Mouse (Mus musculus): Measurements from ENCODE around the gene Klf3. TPM values are rescaled to one million over a fixed set of nuclear protein-coding genes. Genes with fewer than 3 reads are reported as not detected.
A peak's percentile ranks its signal among the peaks of the same experiment; 100 is the strongest.

Gene Klf3
- total RNA-seq, 2 experiments from 2014 or later: 12.7 to 22.1 TPM

DNA sequence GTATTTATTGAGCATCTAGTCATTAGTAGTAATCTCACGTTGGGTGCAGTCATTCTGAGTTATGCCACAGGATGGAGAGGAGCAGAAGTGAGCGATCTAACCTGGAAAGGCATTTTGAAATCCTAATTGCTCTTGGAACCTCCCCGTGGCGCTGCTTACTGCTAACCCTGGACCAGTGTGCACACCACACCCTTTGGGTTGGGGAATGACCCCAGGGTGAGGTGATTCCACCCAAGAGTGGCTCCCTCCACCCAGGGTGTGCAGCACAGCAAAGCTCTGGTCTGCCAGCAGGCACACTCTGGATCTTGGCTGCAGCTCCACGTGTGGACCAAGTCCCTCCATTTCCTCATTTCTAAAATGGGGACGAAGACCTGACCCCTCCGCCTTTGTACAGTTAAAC, 6.1 kb downstream of the Klf3 start:
- DNase-seq (ENCODE audit: low spot score): peak; percentile 66

DNA sequence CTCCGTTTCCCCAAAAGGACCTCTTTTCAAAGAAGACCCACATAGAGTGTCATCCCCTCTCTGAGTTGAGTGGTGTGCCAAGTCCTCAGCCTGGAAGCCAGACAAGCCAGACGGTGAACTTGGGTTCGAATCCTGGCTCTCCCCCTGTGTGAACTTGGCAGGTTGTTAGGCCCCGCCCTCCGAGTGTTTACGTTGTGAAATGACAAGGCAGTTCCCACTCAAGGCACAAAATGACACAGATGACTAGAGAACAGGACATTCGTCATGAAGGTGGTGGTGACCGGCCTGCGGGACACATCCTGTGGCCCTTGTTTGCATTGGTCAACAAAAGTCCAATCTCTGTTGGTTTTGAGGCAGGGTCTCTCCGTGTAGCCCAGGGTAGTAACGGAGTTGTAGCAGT, 6.7 kb downstream of the Klf3 start:
- DNase-seq (ENCODE audit: low spot score): no peak

DNA sequence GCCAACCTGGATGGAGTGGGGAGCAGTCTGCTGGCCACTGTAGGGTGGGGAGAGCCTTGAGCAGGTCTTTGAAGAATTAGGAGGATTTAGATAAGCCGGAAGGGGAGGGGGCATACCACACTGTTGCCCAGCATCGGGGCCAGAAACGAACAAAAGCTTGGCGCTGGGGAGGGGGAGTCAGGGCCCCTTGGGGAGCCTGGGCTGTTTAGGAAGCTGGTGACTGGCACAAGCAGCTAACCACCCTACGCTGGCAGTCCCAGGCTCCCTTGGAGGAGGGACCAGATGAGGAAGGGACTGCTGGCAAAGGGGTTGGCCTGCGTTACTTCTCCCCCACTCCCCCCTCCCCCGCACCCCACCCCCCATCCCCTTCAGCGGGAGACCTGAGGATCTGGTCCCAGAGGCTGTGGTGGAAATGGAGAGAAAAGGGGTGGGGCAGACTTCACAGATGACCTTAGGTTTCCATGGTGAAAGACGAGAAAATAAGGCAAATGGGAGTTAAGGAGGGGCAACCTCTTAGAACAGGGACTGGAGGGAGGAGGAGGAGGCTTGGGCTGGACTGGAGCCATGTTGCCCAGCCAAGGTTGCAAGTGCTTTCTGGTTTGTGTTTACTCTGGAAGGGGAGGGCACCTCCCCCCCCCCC, 7.8 kb downstream of the Klf3 start:
- no peak for DNase-seq (ENCODE audit: low spot score)

DNA sequence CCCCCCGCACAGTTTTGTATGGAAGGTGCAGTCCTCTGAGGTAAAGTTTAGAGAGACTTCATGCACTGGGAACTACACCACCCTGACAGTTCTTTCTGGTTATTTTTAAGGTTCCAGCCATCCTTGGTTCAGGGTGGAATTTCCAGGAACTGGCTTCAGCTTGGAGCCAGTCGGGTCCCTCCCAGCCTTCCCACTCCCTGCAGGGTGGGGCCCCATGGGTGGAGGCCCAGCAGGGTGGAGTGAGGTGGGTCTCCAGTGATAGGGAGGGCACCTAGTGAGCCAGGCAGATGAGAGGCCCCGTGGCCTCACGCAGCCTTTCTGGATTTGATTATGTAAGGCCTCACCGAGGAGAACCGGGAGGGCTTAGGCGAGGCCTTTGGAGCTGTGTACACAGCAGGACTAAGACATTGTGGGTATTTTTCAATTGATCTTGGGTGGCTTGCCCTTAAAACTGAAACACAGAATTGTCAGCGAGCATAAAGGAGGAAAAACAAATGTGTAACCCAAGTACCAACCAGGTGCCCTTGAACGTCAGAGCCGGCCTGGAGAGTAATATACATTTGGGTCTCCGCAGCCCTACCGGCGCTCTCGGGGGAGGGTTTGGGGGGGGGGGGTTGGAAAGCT, 8.4 kb downstream of the Klf3 start:
- peak; percentile 67 for DNase-seq (ENCODE audit: low spot score)

DNA sequence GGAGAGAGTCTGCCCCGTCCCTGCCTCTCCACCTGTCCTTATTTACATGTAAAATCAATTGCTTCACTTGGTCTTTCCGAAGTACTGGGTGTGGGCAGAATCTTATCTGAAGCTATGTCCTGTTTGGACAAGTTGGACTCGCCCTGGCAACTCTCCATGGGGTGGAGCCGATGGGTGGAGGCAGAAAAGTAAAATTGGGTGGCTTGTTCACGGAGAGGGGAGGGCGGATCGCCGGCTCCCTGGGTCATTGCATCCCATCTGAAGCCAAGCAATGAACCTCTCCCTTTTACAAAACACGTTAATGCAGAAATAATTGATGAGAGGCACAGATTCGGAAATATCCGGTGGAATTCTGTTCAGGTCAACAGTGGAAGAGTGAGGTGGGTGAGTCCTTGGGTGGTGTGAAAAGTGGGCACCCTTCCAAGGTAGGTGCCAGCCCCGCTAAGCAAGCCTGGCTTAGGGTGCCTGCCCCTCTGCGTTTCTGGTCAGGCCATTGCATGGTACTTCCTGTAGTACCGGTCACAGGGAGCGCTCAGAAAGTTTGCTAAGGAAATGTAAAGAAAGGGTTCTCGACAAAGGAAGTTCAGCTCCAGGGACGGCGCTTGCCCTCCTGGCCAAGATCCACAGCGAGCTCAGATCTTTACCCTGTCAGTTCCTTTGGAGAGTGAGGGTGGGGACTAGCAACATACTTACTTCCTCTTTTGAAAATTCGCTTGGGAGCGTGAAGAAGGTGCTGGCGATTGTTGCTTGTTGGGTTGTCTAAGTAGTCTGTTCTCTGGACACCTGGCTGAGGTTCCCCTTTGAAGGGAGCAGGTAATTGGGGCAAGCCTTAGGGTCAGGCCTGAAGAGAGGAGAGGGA, 9.2 kb downstream of the Klf3 start:
- peak; percentile 88 for DNase-seq (ENCODE audit: low spot score)

DNA sequence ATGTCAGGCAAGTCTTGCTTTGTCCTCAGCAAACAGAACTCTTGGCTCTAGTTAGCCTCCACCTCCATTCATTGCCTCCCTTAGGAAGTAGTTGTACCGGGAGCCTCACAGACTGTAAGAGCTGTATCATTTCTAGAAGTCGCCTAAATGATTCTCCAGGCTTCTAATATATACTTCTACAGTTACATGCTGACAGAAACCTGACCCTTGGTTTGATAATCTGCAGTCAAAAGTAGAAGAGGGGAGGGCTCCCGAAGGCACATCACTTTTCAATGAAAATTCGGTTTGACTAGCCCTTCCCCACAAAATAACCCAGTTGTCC, 9.8 kb downstream of the Klf3 start:
- no peak for DNase-seq (ENCODE audit: low spot score)

DNA sequence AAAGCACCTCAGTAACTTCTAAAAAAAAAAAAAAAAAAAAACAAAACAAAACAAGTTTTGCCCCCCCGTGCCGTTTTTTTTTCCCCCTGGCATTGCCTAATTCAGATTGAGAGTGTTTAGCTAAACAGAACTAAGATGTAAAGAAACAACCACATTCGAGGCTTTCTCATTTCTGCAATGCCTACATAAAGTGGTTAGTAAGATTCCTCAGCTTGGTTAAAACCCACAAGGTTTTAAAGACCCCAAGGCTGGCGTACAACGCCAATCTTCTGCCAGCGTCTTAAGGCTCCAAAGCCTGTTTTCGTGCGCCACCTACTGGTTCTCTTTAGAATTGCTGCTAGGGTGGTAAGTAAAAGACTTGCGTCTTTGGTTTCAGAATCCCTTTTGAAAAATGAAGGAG, 10.2 kb downstream of the Klf3 start:
- peak; percentile 88 for DNase-seq (ENCODE audit: low spot score)

DNA sequence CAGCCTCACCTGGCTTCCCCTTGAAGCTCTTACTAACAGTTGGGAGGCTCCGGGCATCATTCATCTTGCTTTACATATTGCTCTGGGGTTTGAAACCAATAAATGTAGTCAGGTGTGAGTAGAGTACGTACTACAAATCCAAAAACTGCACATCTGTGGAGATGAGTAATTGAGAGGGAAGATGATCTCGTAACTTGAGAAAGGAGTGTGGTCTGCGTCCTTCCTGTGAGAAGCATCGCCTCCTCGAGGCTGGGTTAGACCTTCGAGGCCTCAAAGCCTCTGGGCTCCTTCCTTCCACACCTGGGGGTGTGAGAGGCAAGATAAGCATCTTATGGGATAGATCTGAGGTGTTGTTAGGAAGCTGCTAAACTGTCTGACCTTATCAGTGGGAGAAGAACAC, 11.2 kb downstream of the Klf3 start:
- no peak for DNase-seq (ENCODE audit: low spot score)

DNA sequence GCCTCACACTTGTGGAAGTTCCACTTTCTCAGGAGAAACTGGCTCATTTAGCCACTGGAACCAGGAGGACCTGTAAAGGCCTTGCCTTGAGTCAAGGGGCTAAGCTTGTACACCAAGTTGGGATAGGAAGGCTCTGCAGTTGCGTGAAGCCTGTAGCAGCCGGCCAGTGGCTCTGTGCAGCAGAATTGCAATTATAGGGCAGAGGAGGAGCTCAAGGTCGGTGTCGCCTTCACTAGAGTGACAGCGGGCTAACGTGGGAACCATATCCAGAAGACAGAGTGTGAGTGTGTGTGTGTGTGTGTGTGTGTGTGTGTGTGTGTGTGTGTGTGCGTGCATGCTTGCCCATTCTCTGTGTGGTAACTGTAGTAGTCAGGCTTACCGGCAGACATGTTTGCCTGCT, 12.4 kb downstream of the Klf3 start:
- no peak for DNase-seq (ENCODE audit: low spot score)

DNA sequence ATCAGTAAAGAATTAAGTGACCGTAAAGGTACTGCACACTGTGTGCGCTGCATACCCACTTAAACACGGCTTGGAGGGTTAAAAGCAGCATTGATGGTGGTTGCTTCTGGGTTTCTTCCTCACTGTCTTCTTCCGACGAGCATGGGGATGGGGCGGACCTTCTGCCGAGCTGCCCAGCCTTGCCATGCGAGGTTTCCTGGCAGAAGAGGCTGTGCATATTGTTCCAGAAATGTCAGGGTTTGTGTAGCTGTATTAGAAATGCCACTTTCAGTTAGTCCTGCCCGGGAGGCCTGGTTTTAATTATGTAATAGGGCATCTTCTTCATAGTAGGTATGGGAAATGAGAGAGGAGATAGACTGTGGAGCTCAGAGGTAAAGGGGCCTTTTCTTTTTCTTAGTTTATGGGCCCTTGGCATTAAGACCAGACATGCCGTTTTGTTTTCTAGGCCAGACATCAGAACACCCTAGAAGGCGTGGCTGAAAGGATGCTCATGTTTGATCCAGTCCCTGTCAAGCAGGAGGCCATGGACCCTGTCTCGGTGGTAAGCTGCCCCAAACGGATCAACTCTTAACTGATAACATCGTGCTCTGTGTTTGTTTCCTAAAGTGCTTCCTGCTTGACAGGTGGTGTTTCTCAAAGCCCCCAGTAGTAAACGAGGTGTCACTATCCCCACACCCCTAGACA, 13.2 kb downstream of the Klf3 start:
- DNase-seq (ENCODE audit: low spot score): no peak

DNA sequence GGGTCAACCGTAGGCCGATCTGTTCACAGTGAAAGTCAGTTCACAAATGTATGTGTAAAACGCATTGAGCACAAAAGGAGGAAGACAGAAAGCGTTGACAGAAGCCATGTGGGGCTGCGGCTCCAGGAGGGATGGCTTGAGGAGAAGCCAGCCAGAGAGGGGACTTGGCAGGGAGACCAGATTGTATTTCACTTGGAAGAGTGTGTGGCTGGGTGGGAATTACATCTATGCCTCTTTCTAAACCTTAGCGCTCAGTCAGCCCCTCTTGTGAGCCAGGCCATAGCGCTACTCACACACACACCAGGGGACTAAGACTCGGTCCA, 13.7 kb downstream of the Klf3 start:
- DNase-seq (ENCODE audit: low spot score): no peak

DNA sequence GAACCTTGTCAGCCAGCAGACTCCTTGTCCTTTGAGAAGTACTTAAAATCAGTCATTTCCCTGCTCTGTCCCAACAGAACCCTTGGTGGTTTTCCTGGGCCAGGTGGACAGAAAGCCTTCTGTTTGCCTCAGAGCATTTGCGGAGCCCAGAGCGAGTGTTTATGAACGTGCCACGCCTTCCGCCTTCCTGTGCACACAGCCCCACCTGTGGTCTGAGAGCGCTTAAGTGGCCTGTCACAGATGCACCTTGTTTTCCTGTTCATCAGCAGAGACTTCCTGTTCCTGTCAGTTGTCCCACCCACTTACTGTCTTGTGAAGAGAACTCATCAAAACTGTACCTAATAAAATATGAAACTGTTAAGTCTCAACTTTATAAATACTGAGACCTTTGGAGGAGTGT, 16.2 kb downstream of the Klf3 start:
- DNase-seq (ENCODE audit: low spot score): no peak

DNA sequence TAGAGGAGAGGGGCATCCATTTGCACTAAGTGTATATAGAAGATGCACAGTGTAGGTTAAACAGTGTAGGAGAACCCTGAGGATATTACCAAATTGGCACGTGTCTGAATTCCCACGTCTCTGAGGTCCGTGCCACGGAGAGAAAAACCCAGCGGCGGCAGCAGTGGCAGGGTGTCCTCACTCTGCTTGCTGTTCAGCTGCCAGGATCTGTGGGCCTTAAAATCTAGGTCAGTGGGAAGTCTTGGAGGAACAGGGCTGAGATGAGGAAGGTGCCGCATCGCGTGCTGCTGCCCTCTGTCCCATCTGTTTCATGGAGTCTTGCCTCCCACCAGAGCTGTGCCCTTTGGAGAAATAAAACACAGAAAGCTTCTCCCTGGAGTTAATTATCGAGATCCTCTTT, 16.9 kb downstream of the Klf3 start:
- DNase-seq (ENCODE audit: low spot score): no peak

DNA sequence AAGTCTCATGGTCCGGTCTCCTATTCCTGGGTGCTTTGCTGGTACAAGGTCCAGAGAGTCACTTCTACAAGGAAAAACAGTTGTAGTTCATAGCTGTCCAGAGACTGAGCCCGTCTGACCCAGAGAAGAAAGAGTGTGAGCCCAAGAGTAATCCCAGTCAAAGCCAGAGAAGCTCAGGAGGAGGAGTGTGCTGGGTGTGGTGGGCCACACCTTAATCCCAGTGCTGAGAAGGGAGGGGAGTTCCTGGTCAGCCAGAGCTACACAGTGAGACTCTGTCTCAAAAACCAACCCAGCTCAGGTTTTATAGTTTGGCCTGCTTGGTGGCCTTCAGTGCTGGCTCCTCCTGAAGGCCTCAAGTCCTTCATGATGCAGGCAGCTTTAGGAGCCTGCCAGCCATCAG, 18.1 kb downstream of the Klf3 start:
- DNase-seq (ENCODE audit: low spot score): no peak

DNA sequence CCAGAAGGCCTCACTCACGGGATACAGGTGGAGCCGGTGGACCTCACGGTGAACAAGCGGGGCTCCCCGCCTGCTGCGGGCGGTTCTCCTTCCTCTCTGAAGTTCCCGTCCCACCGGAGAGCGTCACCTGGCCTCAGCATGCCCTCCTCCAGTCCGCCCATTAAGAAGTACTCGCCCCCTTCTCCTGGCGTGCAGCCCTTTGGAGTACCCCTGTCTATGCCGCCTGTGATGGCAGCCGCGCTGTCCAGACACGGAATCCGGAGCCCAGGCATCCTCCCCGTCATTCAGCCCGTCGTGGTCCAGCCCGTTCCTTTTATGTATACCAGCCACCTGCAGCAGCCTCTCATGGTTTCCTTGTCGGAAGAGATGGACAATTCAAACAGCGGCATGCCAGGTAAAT, 18.8 kb downstream of the Klf3 start:
- no peak for DNase-seq (ENCODE audit: low spot score)

DNA sequence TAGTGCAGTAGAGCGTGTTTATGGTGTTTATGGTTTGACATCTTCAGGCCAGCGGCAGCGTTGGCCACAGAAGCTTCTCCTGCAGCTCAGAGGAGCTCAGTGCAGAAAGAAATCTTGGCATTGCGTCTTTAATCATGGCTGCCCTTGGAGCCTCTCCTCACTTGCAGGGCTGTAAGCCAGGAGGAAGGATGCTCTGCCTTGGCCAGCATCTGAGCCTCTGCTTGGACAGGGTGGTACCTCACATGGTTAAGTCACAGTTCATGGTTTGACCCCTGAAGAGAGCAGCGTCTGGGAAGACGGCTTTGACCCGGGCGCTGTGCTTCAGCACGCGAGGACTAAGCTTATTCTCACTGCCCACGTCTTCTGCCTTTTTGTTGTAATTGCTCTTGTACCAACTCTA, 20.2 kb downstream of the Klf3 start:
- no peak for DNase-seq (ENCODE audit: low spot score)

DNA sequence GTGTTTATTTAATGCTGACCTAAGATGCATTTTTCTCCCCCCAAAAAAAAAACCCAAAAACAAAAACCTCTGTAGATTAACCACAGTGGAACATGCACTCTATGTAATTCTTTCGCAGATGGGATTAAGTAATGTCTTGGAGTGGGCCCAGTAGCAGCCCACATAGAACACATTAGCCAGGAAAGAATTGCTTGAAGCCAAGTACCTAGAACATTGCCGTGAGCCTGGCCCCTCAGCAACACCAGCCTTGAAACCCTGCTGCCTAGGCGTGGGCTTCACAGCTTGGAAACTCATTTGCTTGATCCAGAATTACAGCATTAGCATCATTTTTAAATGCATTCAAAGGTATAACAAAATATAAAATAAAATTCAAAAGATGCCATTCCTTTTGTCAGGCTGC, 21.6 kb downstream of the Klf3 start:
- no peak for DNase-seq (ENCODE audit: low spot score)

DNA sequence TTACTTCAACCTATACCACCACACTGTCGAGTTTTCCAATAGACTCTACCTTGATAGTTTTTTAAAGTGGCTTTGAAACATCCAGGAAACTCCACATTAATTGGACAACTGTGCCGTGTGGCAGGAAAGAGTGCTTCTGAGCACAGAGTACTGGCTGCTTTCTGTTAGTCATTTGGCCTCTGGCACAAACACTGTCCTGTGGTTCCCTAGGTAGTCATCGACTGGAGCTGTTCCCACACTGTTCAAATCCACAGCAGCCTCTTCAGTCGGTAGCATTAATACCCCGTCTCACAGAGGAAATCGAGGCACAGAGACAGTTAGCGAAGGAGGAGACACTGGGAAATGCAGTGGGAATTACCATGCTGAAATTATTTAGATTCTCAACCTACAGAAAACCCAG, 22.3 kb downstream of the Klf3 start:
- DNase-seq (ENCODE audit: low spot score): no peak

DNA sequence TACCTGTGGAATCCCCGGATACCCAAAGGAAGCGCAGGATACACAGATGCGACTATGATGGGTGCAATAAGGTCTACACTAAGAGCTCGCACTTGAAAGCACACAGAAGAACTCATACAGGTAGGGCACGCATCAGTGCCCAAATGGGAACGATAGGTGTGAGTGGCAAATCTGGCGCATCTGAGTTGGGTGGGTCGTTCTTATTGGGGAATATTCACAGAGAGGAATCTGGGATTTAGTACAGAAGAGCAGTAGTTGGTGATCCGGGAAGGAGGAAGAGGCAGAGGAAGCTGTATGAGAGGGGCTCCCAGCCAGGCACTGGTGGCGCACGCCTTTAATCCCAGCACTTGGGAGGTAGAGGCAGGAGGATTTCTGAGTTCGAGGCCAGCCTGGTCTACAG, 24.0 kb downstream of the Klf3 start:
- no peak for DNase-seq (ENCODE audit: low spot score)

DNA sequence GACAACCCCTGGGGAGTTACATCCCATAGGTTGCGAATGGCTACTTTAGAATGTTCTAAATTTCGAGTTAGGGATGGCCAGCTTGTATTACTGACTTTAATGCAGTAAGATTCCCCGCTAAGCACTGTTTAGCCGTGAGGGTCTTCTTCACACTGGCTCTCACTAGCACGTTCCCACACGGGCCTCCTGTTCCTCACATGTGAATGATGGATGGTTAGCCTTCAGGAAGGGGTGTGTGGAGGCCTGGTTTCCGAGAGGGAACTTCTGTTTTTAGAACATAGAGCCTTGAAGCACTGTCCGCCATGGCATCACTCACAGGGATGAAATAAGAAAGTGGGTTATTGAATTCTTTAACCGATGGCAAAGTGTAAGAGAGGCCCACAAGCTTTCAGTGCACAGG, 25.1 kb downstream of the Klf3 start:
- no peak for DNase-seq (ENCODE audit: low spot score)

DNA sequence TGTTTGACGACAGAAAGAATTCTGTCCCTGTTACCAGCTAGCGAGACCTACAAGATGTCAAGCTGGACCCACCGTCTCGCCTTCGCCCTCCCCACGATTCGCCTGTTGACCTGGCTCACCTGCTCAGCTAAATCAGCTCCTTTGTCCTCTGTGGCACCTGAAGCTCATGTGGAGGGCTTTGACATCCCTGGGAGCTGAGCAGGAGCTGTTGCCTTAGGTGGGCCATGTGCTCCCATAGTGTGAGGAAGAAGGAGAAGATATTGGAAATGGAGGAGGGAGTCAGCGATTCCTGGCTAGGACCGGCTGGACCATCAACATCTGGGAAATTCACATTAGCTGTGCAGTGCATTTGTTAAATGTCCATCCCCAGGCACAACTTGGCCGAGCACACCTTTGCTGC, 26.4 kb downstream of the Klf3 start:
- no peak for DNase-seq (ENCODE audit: low spot score)

DNA sequence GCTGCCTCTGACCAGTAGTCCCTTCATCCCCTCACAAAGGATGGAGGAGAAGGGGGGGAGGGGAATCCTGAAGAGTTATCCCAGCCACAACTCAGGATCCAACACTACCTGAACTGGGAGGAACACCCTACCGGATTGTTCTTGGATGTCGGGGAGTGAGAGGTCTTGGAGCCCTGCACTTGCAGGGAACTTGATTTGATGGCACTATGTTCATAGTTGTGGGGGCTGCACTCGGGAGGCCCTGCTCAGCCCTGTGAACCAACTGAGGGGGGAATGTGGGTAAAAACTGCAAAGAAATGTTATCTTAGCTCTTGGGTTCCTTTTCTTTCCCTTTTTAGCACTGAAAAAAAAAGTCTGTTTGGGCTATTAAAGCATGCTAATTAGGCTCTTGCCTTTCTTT, 27.6 kb downstream of the Klf3 start:
- no peak for DNase-seq (ENCODE audit: low spot score)

DNA sequence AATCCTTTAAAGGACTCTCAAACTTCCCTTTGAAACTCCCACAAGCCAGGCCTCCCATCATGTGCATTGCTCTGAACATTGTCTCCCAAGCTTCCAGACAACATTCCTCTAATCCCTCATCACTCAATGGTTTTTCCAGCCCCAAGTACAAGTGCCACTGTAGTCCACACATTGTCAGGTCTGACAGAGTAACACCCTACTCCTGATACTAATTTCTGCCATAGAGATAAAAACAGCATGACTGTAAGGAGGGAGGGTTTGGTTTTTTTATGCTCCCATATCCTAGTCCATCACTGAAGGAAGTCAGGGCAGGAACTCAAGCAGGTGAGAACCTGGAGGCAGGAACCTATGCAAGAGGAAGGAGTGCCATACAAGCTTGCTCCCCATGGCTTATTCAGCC, 30.2 kb downstream of the Klf3 start:
- no peak for DNase-seq (ENCODE audit: low spot score)
